Comparison of ENCODE assay signal across 19 mouse cellular contexts in the genomic region with DNA sequence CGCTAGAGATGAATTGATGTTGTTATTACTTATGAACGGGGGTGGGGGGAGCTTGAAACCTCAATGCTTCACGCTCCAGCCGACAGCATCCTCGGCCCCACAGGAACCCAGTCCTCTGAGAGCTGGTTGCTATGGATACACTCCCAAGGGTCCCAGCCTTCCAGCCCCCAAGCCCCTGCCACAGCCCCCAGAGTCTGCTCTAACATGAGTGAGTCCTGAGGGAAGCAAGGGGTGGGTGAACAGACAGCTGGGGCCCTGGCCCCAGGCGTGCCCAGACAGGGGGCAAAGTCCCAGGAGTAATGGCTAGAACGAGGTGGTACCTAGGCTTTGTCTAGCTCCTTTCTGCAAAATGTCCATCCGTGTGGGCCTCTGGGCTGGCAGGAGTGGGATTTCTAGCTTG.
DNase-seq lines count a peak whose midpoint lies in the region; ATAC-seq lines count a peak whose summit lies in the region.
"Had no signal": no experiment of that assay in that cellular context is flagged by ENCODE, and none has a peak within 500 bp of the region (broad histone marks: within the 10 kb centered on the region; RNA-seq: fewer than 3 reads in every experiment).

No protein-coding gene starts in this region.

- H3K4me3 ChIP-seq in neural tube, embryonic 11.5 days (ENCODE audit: low read depth, low read length), result no peak overlapping the region
- H3K4me3 ChIP-seq in hindbrain, embryonic 15.5 days, result no peak overlapping the region
- no peak overlapping the region for H3K4me3 ChIP-seq in midbrain, embryonic 13.5 days (replicated peaks)
- no peak overlapping the region for H3K4me3 ChIP-seq in heart, embryonic 10.5 days
- H3K4me3 ChIP-seq: heart, adult 2 months; left cerebral cortex, adult 2 months; myocyte had no signal

- DNase-seq in neural tube, embryonic 11.5 days (ENCODE audit: low spot score), result no peak
- no peak for DNase-seq in neural tube, embryonic 10.5 days (ENCODE audit: extremely low spot score, low spot score)
- DNase-seq in heart, embryonic 10.5 days (ENCODE audit: low spot score), result no peak
- no peak for DNase-seq in gastrocnemius, postnatal 36 days
- no peak for DNase-seq in adrenal gland, adult 2 months
- DNase-seq: adrenal gland, postnatal 36 days; B cell, adult 2 months; heart, adult 2 months; heart, postnatal 4 days; kidney, postnatal 25 days; lung, postnatal 4 days; thymus, postnatal 25 days had no signal

- peaks cover 18% of the 10 kb centered on the region for H3K36me3 ChIP-seq in neural tube, embryonic 11.5 days (ENCODE audit: control insufficient read depth, insufficient read depth, low read length)
- H3K36me3 ChIP-seq in hindbrain, embryonic 15.5 days, result peaks cover 7% of the 10 kb centered on the region; the same call in 1 of the 2 replicates
- H3K36me3 ChIP-seq in midbrain, embryonic 13.5 days, result peaks cover 44% of the 10 kb centered on the region
- H3K36me3 ChIP-seq in heart, embryonic 10.5 days, result peaks cover 30% of the 10 kb centered on the region
- H3K36me3 ChIP-seq: G1E had no signal

- no peak overlapping the region for H3K4me2 ChIP-seq in neural tube, embryonic 11.5 days (ENCODE audit: low read depth)
- no peak overlapping the region for H3K4me2 ChIP-seq in hindbrain, embryonic 15.5 days
- H3K4me2 ChIP-seq in midbrain, embryonic 13.5 days (replicated peaks), result no peak overlapping the region

- no peaks in the 10 kb centered on the region for H3K9me3 ChIP-seq in neural tube, embryonic 11.5 days (ENCODE audit: control insufficient read depth, low read length)
- H3K9me3 ChIP-seq in hindbrain, embryonic 15.5 days, result no peaks in the 10 kb centered on the region
- H3K9me3 ChIP-seq in midbrain, embryonic 13.5 days, result no peaks in the 10 kb centered on the region
- H3K9me3 ChIP-seq in heart, embryonic 10.5 days, result no peaks in the 10 kb centered on the region

- intact Hi-C loops in gastrocnemius, postnatal 36 days (cut with DNase I), result no loop called here

- H3K27ac ChIP-seq in neural tube, embryonic 11.5 days (ENCODE audit: low read depth, low read length), result 0 out of 2 replicates have a peak overlapping the region, but pooled peaks have one; percentile 14
- no peak overlapping the region for H3K27ac ChIP-seq in hindbrain, embryonic 15.5 days (replicated peaks)
- H3K27ac ChIP-seq in midbrain, embryonic 13.5 days, result peak overlapping the region; percentile 45
- H3K27ac ChIP-seq in heart, embryonic 10.5 days, result no peak overlapping the region
- H3K27ac ChIP-seq: heart, adult 2 months; left cerebral cortex, adult 2 months; liver, embryonic 14.5 days had no signal

- no peak overlapping the region for H3K9ac ChIP-seq in neural tube, embryonic 11.5 days (ENCODE audit: low read length)
- H3K9ac ChIP-seq in hindbrain, embryonic 15.5 days, result no peak overlapping the region
- H3K9ac ChIP-seq in midbrain, embryonic 13.5 days (replicated peaks), result 0 out of 2 replicates have a peak overlapping the region, but pooled peaks have one; percentile 8
- H3K9ac ChIP-seq: liver, embryonic 14.5 days had no signal

- 44% methylated on average over 8 of the region's 8 CpGs for WGBS in neural tube, embryonic 11.5 days
- WGBS in hindbrain, embryonic 15.5 days, result 10% methylated on average over 8 of the region's 8 CpGs
- WGBS in midbrain, embryonic 13.5 days, result 15% methylated on average over 8 of the region's 8 CpGs
- 79% methylated on average over 8 of the region's 8 CpGs for WGBS in heart, embryonic 10.5 days

- no peaks in the 10 kb centered on the region for H3K27me3 ChIP-seq in neural tube, embryonic 11.5 days (ENCODE audit: control insufficient read depth, insufficient read depth, low read length)
- no peaks in the 10 kb centered on the region for H3K27me3 ChIP-seq in hindbrain, embryonic 15.5 days
- no peaks in the 10 kb centered on the region for H3K27me3 ChIP-seq in midbrain, embryonic 13.5 days
- no peaks in the 10 kb centered on the region; the same call in 1 of the 2 replicates for H3K27me3 ChIP-seq in heart, embryonic 10.5 days (ENCODE audit: insufficient read depth, poor library complexity, severe bottlenecking)

- no peak for ATAC-seq in neural tube, embryonic 11.5 days (ENCODE audit: insufficient read depth, low FRiP score, low TSS enrichment)
- 0 out of 2 replicates have a peak, but pooled peaks have one; percentile 36 for ATAC-seq in hindbrain, embryonic 15.5 days (ENCODE audit: low FRiP score, low read depth)
- ATAC-seq in midbrain, embryonic 13.5 days, result peak; percentile 59
- ATAC-seq in frontal cortex, adult (ENCODE audit: low TSS enrichment), result no peak

- H3K4me1 ChIP-seq in neural tube, embryonic 11.5 days (ENCODE audit: control insufficient read depth, insufficient read depth, low read length), result peaks cover 12% of the 10 kb centered on the region
- peaks cover 20% of the 10 kb centered on the region for H3K4me1 ChIP-seq in hindbrain, embryonic 15.5 days (replicated peaks)
- H3K4me1 ChIP-seq in midbrain, embryonic 13.5 days (replicated peaks), result peaks cover 30% of the 10 kb centered on the region
- H3K4me1 ChIP-seq in heart, embryonic 10.5 days, result peaks cover 18% of the 10 kb centered on the region; the same call in 1 of the 2 replicates

Comparison
In these comparisons a context has a peak if more than half of its experiments do, and no peak if none do; other contexts are left out.
1. ATAC-seq: peak in hindbrain, embryonic 15.5 days (single experiment) and midbrain, embryonic 13.5 days (single experiment); none in neural tube, embryonic 11.5 days (single experiment) and frontal cortex, adult (single experiment).
2. H3K27ac ChIP-seq: peak in neural tube, embryonic 11.5 days (single experiment) and midbrain, embryonic 13.5 days (single experiment); none in hindbrain, embryonic 15.5 days (single experiment) and heart, embryonic 10.5 days (single experiment).